Mouse (Mus musculus) embryonic facial prominence, embryonic 14.5 days (tissue): ENCODE data around the gene Slc26a1. TPM values are rescaled to one million over a fixed set of nuclear protein-coding genes. Genes with fewer than 3 reads are reported as not detected.
A peak's percentile ranks its signal among the peaks of the same experiment; 100 is the strongest.

ENCODE experiments used
- ATAC-seq: fragments of 200-750 bp; cut with Nextera tagmentation; 2 replicates; pipeline ENCODE4 v1.8.0; 2017; ENCODE audit warnings: low read depth, moderate number of reproducible peaks, moderate TSS enrichment
- DNase-seq: peaks from one replicate; pipeline ENCODE4 v3.0.0-alpha.2; 2015; ENCODE audit warnings: low spot score
- H3K27ac ChIP-seq: fragments of 300-500 bp; sonication (generic); replicated peaks from 2 replicates; pipeline ENCODE4 v1.5.1; 2014; ENCODE audit warnings: low read depth, mild to moderate bottlenecking, low read length, moderate library complexity
- H3K27me3 ChIP-seq: fragments of 300-500 bp; sonication (generic); replicated peaks from 2 replicates; pipeline ENCODE4 v1.6.1; 2014; ENCODE audit warnings: low read length; ENCODE audit not compliant: control insufficient read depth, insufficient read depth
- H3K36me3 ChIP-seq: fragments of 300-500 bp; sonication (generic); 2 replicates; pipeline ENCODE4 v1.6.1; 2014; ENCODE audit warnings: low read length, mixed read lengths; ENCODE audit not compliant: control insufficient read depth, insufficient read depth
- H3K4me1 ChIP-seq: fragments of 300-500 bp; sonication (generic); 2 replicates; pipeline ENCODE4 v1.6.1; 2014; ENCODE audit warnings: antibody characterized with exemption, low read length; ENCODE audit not compliant: control insufficient read depth, insufficient read depth
- H3K4me2 ChIP-seq: fragments of 300-500 bp; sonication (generic); 2 replicates; pipeline ENCODE4 v1.6.1; 2014; ENCODE audit warnings: low read depth, mild to moderate bottlenecking, low read length, moderate library complexity, mixed read lengths
- H3K4me3 ChIP-seq: fragments of 300-500 bp; sonication (generic); 2 replicates; pipeline ENCODE4 v1.5.1; 2014; ENCODE audit warnings: low read depth, mild to moderate bottlenecking, low read length
- H3K9ac ChIP-seq: fragments of 300-500 bp; sonication (generic); 2 replicates; pipeline ENCODE4 v1.6.1; 2014; ENCODE audit warnings: low read depth, mild to moderate bottlenecking, low read length, moderate library complexity, mixed read lengths
- H3K9me3 ChIP-seq: fragments of 300-500 bp; sonication (generic); 2 replicates; pipeline ENCODE4 v1.6.1; 2016; ENCODE audit warnings: low read length; ENCODE audit not compliant: control insufficient read depth
- WGBS: fragments of 180-500 bp; shearing (Covaris S2); extraction: QIAGEN DNeasy Blood & Tissue Kit; methylation state at CpG from one replicate; pipeline ENCODE4 v1.1.7; 2014; 5-methylcytosine and 5-hydroxymethylcytosine counted together
- polyA plus RNA-seq: library from polyadenylated mRNA; unstranded; fragments of >200 nt; fragmentation: Nextera tagmentation; extraction: Ambion mirVana; gene quantifications from 2 replicates; pipeline ENCODE4 v1.2.1, GENCODE M21; 2014

Slc26a1 gene
- polyA plus RNA-seq, 1 experiment from 2014 or later = 1.2 TPM

DNA sequence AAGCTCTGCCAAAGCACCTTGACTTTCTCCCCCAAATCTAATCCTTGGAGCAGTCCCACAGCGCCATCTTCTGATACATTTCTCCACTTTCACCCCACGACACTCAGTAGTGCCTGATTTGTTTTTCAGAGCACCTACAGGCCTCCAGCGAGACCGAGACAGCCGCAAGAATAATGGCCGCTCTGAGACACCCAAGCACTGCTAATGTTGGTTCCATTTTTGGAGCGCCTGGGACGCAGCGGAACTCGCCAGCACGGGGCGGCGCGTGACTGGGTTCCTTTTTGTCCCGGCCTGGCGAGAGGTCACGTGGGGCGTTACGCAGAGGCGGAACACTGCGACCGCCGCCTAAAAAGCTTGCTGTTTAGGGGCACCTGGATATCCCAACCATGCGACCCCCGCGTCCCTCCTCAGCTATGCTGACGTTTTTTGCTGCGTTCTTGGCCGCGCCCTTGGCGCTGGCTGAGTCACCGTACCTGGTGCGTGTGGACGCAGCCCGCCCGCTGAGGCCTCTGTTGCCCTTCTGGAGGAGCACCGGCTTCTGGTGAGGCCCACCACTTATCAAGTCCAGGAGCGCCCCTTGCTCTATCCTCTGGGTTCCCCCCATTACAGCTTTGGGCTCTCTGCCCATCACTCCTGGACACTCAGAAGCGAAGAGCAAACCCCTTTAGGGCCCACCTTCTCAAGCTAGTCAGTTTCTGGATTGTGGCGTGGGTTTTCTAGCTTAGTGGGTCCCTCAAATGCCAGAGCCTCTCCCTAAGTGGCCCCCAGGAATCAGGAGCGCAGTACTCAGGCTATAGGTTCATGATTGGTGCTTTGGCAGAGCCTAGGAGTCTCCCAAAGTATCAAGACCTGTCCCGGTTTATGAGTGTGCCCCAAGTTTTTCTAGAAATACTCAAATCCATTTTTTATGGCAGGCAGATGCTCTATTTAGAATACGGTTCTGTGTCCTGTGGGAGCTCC lies 6.1 kb downstream of the Slc26a1 start, which contains the start of gene Dgkq:
TSS of gene Dgkq (minus strand) at position 696 of the 960 bp plus-strand sequence.
- Histone ChIP-seq H3K4me2 (peak within 1 kb of the TSS; percentile 78), H3K27me3 (no peaks in the 10 kb centered on the region), H3K4me1 (peaks cover 13% of the 10 kb centered on the region; the same call in 1 of the 2 replicates), H3K9ac (peak within 1 kb of the TSS; percentile 76), H3K36me3 (peaks cover 17% of the 10 kb centered on the region; the same call in 1 of the 2 replicates), H3K27ac (peak within 1 kb of the TSS; percentile 88), H3K4me3 (peak within 1 kb of the TSS; percentile 53), H3K9me3 (no peaks in the 10 kb centered on the region)
- DNase-seq = peak; percentile 89
- 7% methylated on average over 35 of the region's 43 CpGs for WGBS
- ATAC-seq = peak; percentile 84

DNA sequence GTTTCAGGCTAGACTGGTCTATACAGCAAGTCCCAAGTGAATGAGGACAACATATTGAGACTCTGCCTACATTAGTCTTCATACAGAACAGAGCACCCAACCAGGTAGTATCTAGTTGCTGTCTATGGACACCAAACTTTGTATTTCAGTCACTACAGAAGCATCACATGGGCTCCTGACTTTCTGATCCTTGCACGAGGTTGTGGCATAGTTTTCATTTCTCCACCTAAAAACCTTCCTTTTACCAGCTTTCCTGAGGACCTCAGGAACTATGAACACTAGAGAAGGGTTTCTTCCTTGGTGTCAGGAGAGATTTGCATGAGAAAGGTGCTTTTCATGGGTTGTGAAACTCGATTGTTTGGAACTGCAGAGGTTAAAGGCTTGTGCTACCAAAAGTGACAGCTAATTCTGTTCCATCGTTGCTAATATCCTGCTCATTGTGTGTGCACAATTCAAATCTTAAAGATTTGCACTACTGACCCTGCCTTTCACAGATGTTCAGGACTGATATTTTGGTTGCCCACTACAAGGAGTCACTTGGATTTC lies 6.9 kb downstream of the Slc26a1 start:
- H3K27ac ChIP-seq = peak overlapping the region; percentile 88
- H3K36me3 ChIP-seq = peaks cover 17% of the 10 kb centered on the region; the same call in 1 of the 2 replicates
- peak overlapping the region; percentile 78 for H3K4me2 ChIP-seq
- H3K4me1 ChIP-seq = peaks cover 13% of the 10 kb centered on the region; the same call in 1 of the 2 replicates
- no peaks in the 10 kb centered on the region for H3K9me3 ChIP-seq
- H3K27me3 ChIP-seq = no peaks in the 10 kb centered on the region
- peak overlapping the region; percentile 76 for H3K9ac ChIP-seq
- 11% methylated on average over 3 of the region's 3 CpGs for WGBS
- peak overlapping the region; percentile 53 for H3K4me3 ChIP-seq
- no peak for DNase-seq
- ATAC-seq = no peak

DNA sequence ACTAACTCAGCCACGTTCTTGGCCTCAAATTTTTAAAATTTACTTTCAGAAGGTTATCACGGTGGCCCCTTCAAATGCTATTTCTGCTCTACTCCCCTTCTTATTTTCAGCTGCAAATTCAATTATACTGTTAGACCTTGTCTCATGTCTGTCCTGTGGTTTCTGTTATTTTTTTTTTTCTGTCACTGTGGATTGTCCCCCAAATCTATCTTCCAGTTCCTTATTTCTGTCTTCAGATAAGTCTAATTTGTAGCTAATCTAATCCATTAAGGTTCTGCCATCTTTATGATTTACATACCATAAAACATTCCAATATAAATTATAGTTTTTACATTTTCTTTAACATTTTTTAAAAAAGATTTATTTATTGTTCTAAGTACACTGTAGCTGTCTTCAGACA lies 8.0 kb downstream of the Slc26a1 start:
- no peak overlapping the region for H3K4me3 ChIP-seq
- H3K9ac ChIP-seq = no peak overlapping the region
- DNase-seq (no peak), ATAC-seq (no peak)
- no peak overlapping the region for H3K27ac ChIP-seq
- no peaks in the 10 kb centered on the region for H3K27me3 ChIP-seq
- H3K9me3 ChIP-seq = no peaks in the 10 kb centered on the region
- H3K4me2 ChIP-seq = no peak overlapping the region
- peaks cover 11% of the 10 kb centered on the region; the same call in 1 of the 2 replicates for H3K36me3 ChIP-seq
- WGBS = 67% methylated on average over 2 of the region's 2 CpGs
- peaks cover 13% of the 10 kb centered on the region; the same call in 1 of the 2 replicates for H3K4me1 ChIP-seq

DNA sequence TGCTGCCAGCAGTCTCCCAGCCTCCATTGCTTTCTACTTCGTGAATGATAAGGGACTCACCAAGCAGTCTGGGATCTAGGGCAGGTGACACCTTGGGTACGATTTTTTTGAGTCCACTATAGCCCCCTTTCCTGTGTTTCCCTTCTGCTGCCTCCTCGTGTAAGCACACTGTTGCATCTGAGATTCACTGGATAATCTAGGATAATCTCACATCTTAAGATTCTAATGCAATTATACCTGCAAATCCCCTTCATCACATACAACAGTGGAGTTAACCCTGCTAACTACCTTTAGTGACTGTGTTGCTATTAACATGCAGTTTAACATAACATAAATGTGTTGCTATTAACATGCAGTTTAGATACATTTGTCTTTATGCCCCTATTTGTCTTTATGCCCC lies 10.3 kb downstream of the Slc26a1 start:
- no peaks in the 10 kb centered on the region for H3K9me3 ChIP-seq
- H3K4me1 ChIP-seq = peaks cover 12% of the 10 kb centered on the region; the same call in 1 of the 2 replicates
- H3K36me3 ChIP-seq = no peaks in the 10 kb centered on the region
- H3K27ac ChIP-seq = no peak overlapping the region
- H3K9ac ChIP-seq = no peak overlapping the region
- H3K4me2 ChIP-seq = no peak overlapping the region
- no peak for DNase-seq
- no peak overlapping the region for H3K4me3 ChIP-seq
- 48% methylated on average over 3 of the region's 3 CpGs for WGBS
- H3K27me3 ChIP-seq = no peaks in the 10 kb centered on the region
- no peak for ATAC-seq

DNA sequence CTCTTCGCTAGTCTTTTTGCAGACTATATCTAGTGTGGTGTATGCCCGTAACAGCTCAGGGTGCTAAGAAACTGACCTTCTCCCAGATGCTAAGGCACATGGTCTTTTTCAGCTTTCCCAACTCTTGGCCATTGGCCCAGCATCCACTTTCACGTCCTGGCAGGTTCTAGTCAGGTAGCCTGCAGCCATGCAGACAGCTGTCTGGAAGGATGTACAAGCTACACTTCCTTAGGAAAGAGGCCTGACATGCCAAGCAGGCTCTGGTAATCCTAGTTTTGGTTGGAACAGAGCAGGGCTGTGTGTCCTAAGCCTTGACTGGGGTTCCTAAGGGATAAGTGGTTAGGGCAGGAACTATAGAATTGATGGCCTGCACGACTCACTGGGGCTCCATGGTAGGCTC lies 12.6 kb downstream of the Slc26a1 start:
- Histone ChIP-seq H3K9me3 (no peaks in the 10 kb centered on the region), H3K9ac (no peak overlapping the region), H3K4me3 (no peak overlapping the region), H3K27ac (no peak overlapping the region), H3K27me3 (no peaks in the 10 kb centered on the region), H3K36me3 (peaks cover 3% of the 10 kb centered on the region; the same call in 1 of the 2 replicates), H3K4me2 (no peak overlapping the region), H3K4me1 (peaks cover 8% of the 10 kb centered on the region)
- DNase-seq = no peak
- 84% methylated on average over 4 of the region's 4 CpGs for WGBS
- no peak for ATAC-seq

DNA sequence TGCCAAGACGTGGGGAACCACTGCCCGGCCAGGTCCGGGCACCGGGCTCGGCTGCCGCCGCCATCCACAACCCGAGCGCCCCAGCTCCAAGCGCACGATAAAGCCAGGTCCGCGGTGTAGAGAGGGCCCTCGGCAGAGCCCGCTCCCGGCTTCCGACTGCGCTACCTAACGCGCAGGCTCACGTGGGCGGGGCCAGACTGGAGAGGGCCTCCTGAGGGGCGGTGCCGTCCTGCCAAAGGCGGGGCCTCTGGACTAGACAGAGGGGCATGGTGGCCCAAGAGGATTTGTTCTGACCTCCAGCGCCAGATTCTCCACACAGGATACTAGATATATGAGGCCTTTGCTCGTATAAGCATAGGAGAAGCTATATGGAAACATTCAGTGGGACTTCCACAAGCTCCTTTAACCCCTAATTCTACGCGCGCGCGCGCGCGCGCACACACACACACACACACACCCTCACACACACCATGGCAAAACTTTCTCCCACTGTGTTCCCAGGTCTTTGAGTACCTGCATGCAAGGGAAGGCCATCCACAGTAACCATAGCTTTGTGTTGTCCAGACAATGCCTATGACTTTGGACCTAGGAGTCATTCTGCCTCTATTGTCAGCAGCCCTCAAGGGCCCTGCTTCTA lies 14.6 kb downstream of the Slc26a1 start:
- peaks cover 23% of the 10 kb centered on the region for H3K36me3 ChIP-seq
- H3K27ac ChIP-seq = no peak overlapping the region
- no peaks in the 10 kb centered on the region for H3K9me3 ChIP-seq
- no peaks in the 10 kb centered on the region for H3K27me3 ChIP-seq
- peak overlapping the region; percentile 88 for H3K4me2 ChIP-seq
- WGBS = 35% methylated on average over 16 of the region's 36 CpGs
- peaks cover 8% of the 10 kb centered on the region for H3K4me1 ChIP-seq
- H3K9ac ChIP-seq = peak overlapping the region; percentile 97
- H3K4me3 ChIP-seq = peak overlapping the region; percentile 83
- DNase-seq (peak; percentile 96), ATAC-seq (peak; percentile 99)

DNA sequence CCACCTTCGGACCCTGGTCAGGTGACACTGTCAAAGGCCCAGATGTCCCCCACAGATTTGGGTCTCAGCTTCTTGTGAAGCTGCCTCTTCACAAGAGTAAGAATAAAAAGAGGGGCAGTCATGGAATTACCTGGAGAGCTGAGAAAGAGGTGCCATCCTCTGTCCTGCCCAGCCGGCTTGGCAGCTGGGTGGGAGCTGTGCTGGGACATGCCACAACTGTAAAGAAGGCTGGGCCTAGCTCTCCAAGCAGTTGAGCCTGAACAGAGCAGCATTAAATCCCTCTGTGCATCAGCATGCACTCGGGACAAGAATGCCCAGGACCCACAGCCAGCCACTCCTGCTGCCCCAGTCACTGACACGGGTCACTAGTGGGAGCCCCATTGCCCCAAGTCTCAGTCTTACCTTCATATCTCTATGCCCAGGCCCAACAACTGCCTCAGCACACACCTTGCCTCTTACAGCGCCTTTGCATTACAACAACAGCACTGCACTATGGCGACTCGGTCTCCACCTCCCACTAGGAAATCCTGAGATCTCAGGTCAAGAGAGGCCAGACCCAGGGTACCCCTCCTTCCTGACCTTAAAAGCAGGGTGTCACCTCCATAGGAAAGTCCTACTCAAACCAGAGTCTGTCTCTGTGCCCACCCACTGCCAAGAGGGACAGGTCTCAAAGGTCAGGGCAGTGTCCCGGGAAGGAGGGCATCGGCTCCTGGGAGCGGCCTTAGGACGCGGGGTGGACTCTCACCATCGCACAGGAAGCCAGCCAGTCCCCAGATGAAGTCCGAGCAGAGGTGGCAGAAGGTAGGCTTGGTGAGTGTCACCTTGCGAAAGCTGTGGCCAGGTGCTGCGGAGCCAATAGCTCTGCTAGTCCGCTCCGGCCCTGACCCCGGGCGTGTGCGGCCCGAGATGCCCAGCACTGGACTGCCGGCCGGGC lies 15.4 kb downstream of the Slc26a1 start, which contains the start of gene Idua:
TSS of gene Idua (plus strand) at position 634 of the 934 bp plus-strand sequence.
- Histone ChIP-seq H3K9ac (peak within 1 kb of the TSS; percentile 97), H3K36me3 (peaks cover 31% of the 10 kb centered on the region), H3K9me3 (no peaks in the 10 kb centered on the region), H3K4me2 (peak within 1 kb of the TSS; percentile 88), H3K4me1 (peaks cover 8% of the 10 kb centered on the region), H3K27me3 (no peaks in the 10 kb centered on the region), H3K27ac (no peak within 1 kb of the TSS), H3K4me3 (peak within 1 kb of the TSS; percentile 83)
- DNase-seq (no peak), ATAC-seq (peak; percentile 20)
- WGBS = 9% methylated on average over 20 of the region's 24 CpGs
